Mouse (Mus musculus): ENCODE measurements around the gene Efr3b. TPM values are rescaled to one million over a fixed set of nuclear protein-coding genes. Genes with fewer than 3 reads are reported as not detected.

Efr3b gene
- 1 to 10 TPM; 3.9 to 6.7 TPM for total RNA-seq (2021)
- long read RNA-seq, experiment 1 = 0 reads
- long read RNA-seq, experiment 2 = 0 reads

- peak; percentile 84 for DNase-seq
These were observed at the start of gene Efr3b for GRCm38 (mm10) chr12:4038061-4039041. TSS of gene Efr3b (minus strand) at chr12:4038915.

- no peak for DNase-seq
These were observed 44.7 kb upstream of the Efr3b start for GRCm38 (mm10) chr12:4083441-4083840.

GRCm38 (mm10) chr12:4082132-4083001 is 43.7 kb upstream of the Efr3b start, which contains the start of gene Dnajc27:
TSS of gene Dnajc27 (plus strand) at chr12:4082583.
- DNase-seq = peak; percentile 96

- peak; percentile 91 for DNase-seq
These were observed 41.6 kb upstream of the Efr3b start for GRCm38 (mm10) chr12:4080311-4080710.

GRCm38 (mm10) chr12:4078069-4078468 is 39.4 kb upstream of the Efr3b start:
- DNase-seq = no peak

- no peak for DNase-seq
These were observed 37.7 kb upstream of the Efr3b start for GRCm38 (mm10) chr12:4076383-4076782.

GRCm38 (mm10) chr12:4075407-4075806 is 36.7 kb upstream of the Efr3b start:
- DNase-seq = no peak

- DNase-seq = no peak
These were observed 33.0 kb upstream of the Efr3b start for GRCm38 (mm10) chr12:4071671-4072070.

- no peak for DNase-seq
These were observed 29.8 kb upstream of the Efr3b start for GRCm38 (mm10) chr12:4068551-4068950.

- no peak for DNase-seq
These were observed 28.2 kb upstream of the Efr3b start for GRCm38 (mm10) chr12:4066681-4067459.

- DNase-seq = no peak
These were observed 27.2 kb upstream of the Efr3b start for GRCm38 (mm10) chr12:4065944-4066343.

GRCm38 (mm10) chr12:4065498-4065897 is 26.8 kb upstream of the Efr3b start:
- no peak for DNase-seq

GRCm38 (mm10) chr12:4059683-4060082 is 21.0 kb upstream of the Efr3b start:
- DNase-seq = no peak

- no peak for DNase-seq
These were observed 19.6 kb upstream of the Efr3b start for GRCm38 (mm10) chr12:4058321-4058720.

- DNase-seq = no peak
These were observed 16.1 kb upstream of the Efr3b start for GRCm38 (mm10) chr12:4054845-4055244.

GRCm38 (mm10) chr12:4053643-4054042 is 14.9 kb upstream of the Efr3b start:
- no peak for DNase-seq

GRCm38 (mm10) chr12:4050861-4051425 is 12.2 kb upstream of the Efr3b start:
- DNase-seq = no peak

GRCm38 (mm10) chr12:4048031-4048430 is 9.3 kb upstream of the Efr3b start:
- DNase-seq = no peak

- no peak for DNase-seq
These were observed 7.3 kb upstream of the Efr3b start for GRCm38 (mm10) chr12:4045992-4046391.

GRCm38 (mm10) chr12:4042411-4042810 is 3.7 kb upstream of the Efr3b start:
- DNase-seq = no peak

GRCm38 (mm10) chr12:4039046-4039445 is 331 bp upstream of the Efr3b start:
- no peak for DNase-seq

- no peak for DNase-seq
These were observed 1.2 kb downstream of the Efr3b start for GRCm38 (mm10) chr12:4037511-4037910.
